Mouse (Mus musculus) large intestine, adult 2 months (tissue): ENCODE data around the gene Gm47969. TPM values are rescaled to one million over a fixed set of nuclear protein-coding genes. Genes with fewer than 3 reads are reported as not detected.
A peak's percentile ranks its signal among the peaks of the same experiment; 100 is the strongest.

Source experiments
- DNase-seq: peaks from one replicate; pipeline ENCODE4 v3.0.0-alpha.2; 2012; ENCODE audit warnings: low read depth, low spot score
- WGBS: fragments of 180-500 bp; shearing (Covaris S2); methylation state at CpG from one replicate; pipeline ENCODE4 v1.1.7; 2018; 5-methylcytosine and 5-hydroxymethylcytosine counted together
- polyA plus RNA-seq: library from polyadenylated mRNA; depleted of rRNA; stranded (reverse); fragments of >200 nt; gene quantifications from 2 replicates; pipeline ENCODE4 v1.2.3, GENCODE M21; 2012; rRNA removed

The Gm47969 gene
- polyA plus RNA-seq, 1 experiment, result not detected

- no peak for DNase-seq
- 86% methylated on average over 10 of the region's 10 CpGs for WGBS
These were observed 22.5 kb downstream of the Gm47969 start for GRCm38 (mm10) chr1:83067205-83067604.

GRCm38 (mm10) chr1:83075526-83076189 is 30.9 kb downstream of the Gm47969 start:
- WGBS, result 52% methylated on average over 15 of the region's 15 CpGs
- DNase-seq, result no peak

- 62% methylated on average over 11 of the region's 11 CpGs for WGBS
- DNase-seq, result peak; percentile 13
These were observed 31.6 kb downstream of the Gm47969 start for GRCm38 (mm10) chr1:83076190-83076917.

- 77% methylated on average over 6 of the region's 6 CpGs for WGBS
- no peak for DNase-seq
These were observed 32.3 kb downstream of the Gm47969 start for GRCm38 (mm10) chr1:83077016-83077415.

- WGBS, result 53% methylated on average over 2 of the region's 2 CpGs
These were observed 40.1 kb downstream of the Gm47969 start for GRCm38 (mm10) chr1:83084790-83085189.

GRCm38 (mm10) chr1:83091268-83091667 is 46.5 kb downstream of the Gm47969 start:
- DNase-seq, result no peak

More at GRCm38 (mm10) chr1:83084790-83085189, 40.1 kb downstream of the Gm47969 start:
- no peak for DNase-seq

More at GRCm38 (mm10) chr1:83091268-83091667, 46.5 kb downstream of the Gm47969 start:
- WGBS, result 77% methylated on average over 3 of the region's 3 CpGs

Other genes with a start within 250 kb of the Gm47969 start
- gene Agfg1, start 205.4 kb upstream of the Gm47969 start, polyA plus RNA-seq, result 35.2 and 46.2 TPM in 2 replicates
- gene A030005L19Rik, start 131.6 kb upstream of the Gm47969 start, polyA plus RNA-seq, result 0.74 and 1.2 TPM in 2 replicates
- not detected in 2 replicates for gene A030014E15Rik, start 120.0 kb upstream of the Gm47969 start, polyA plus RNA-seq
- gene Gm6217, start 113.5 kb upstream of the Gm47969 start, polyA plus RNA-seq, result not detected in 2 replicates
- not detected in 2 replicates for gene A030003K21Rik, start 101.5 kb upstream of the Gm47969 start, polyA plus RNA-seq
- gene Gm7544, start 88.9 kb upstream of the Gm47969 start, polyA plus RNA-seq, result not detected in 2 replicates
- gene Gm47955, start 84.6 kb upstream of the Gm47969 start, polyA plus RNA-seq, result not detected in 2 replicates
- gene Gm47959, start 44.4 kb upstream of the Gm47969 start, polyA plus RNA-seq, result not detected in 2 replicates
- 0.12 and 0.60 TPM in 2 replicates for gene Slc19a3, start 6.5 kb upstream of the Gm47969 start, polyA plus RNA-seq
- not detected in 2 replicates for gene Krtap28-10, start 2.5 kb upstream of the Gm47969 start, polyA plus RNA-seq
- not detected in 2 replicates for gene A030005K14Rik, start 14.4 kb downstream of the Gm47969 start, polyA plus RNA-seq
- not detected in 2 replicates for gene Krtap28-13, start 16.0 kb downstream of the Gm47969 start, polyA plus RNA-seq
- 3.6 and 6.0 TPM in 2 replicates for gene Ccl20, start 71.8 kb downstream of the Gm47969 start, polyA plus RNA-seq
- not detected in 2 replicates for gene Daw1, start 114.8 kb downstream of the Gm47969 start, polyA plus RNA-seq